25 mouse cellular contexts compared by ENCODE assay signal in the genomic region with DNA sequence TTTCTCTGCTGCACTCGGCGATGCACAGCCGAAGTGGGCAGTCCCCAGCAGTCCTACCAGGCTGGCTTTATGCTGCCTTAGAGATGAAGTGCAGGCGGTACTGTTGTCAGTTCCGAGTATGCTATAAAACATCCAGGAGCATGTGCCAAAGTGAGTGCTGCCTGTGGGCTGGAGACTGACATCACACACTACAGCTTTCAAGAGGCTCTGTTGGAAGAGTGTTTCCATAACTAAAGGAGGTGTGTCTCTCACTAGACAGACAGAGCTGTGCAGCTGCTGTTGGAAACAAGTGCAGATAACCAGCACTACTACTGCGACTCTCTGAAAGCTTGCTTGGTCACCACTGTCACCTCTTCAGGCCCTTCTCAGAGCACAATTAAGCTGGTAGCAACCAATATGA. TPM values are rescaled to one million over a fixed set of nuclear protein-coding genes. Genes with fewer than 3 reads are reported as not detected.
A peak's percentile ranks its signal among the peaks of the same experiment; 100 is the strongest.
DNase-seq lines count a peak whose midpoint lies in the region; ATAC-seq and TF ChIP-seq lines count a peak whose summit lies in the region.
"Had no signal": no experiment of that assay in that cellular context is flagged by ENCODE, and none has a peak within 500 bp of the region (broad histone marks: within the 10 kb centered on the region; RNA-seq: fewer than 3 reads in every experiment).

No protein-coding gene starts in this region.

- H3K9ac ChIP-seq in heart, embryonic 11.5 days (ENCODE audit: low read depth, low read length), result no peak overlapping the region
- no peak overlapping the region for H3K9ac ChIP-seq in heart, postnatal 0 days (replicated peaks; ENCODE audit: low read depth, low read length)
- H3K9ac ChIP-seq: embryonic facial prominence, embryonic 12.5 days; forebrain, postnatal 0 days; hindbrain, embryonic 13.5 days; kidney, embryonic 15.5 days; limb, embryonic 13.5 days; liver, embryonic 14.5 days had no signal

- H3K4me3 ChIP-seq in heart, embryonic 11.5 days (ENCODE audit: low read depth, low read length), result no peak overlapping the region
- no peak overlapping the region for H3K4me3 ChIP-seq in heart, postnatal 0 days (ENCODE audit: low read depth, low read length)
- no peak overlapping the region for H3K4me3 ChIP-seq in lung, adult 2 months (replicated peaks; ENCODE audit: extremely low read depth, low read depth, low read length)
- H3K4me3 ChIP-seq: embryonic facial prominence, embryonic 12.5 days; hindbrain, embryonic 13.5 days; kidney, embryonic 15.5 days; limb, embryonic 13.5 days had no signal

- H3K4me2 ChIP-seq in heart, embryonic 11.5 days, result no peak overlapping the region
- H3K4me2 ChIP-seq in heart, postnatal 0 days (ENCODE audit: low read depth, low read length), result no peak overlapping the region
- H3K4me2 ChIP-seq: embryonic facial prominence, embryonic 12.5 days; hindbrain, embryonic 13.5 days; kidney, embryonic 15.5 days; limb, embryonic 13.5 days had no signal

- TF ChIP-seq CTCF in heart, postnatal 0 days (IDR thresholded peaks at IDR 0.05; ENCODE audit: low read depth), result no peak
- TF ChIP-seq CTCF in lung, adult 2 months (IDR thresholded peaks at IDR 0.05; ENCODE audit: insufficient read depth, low read length), result no peak

- no peak for DNase-seq in heart, postnatal 14 days
- peak; percentile 24 for DNase-seq in heart, postnatal 0 days (ENCODE audit: low spot score)
- DNase-seq in heart, adult 9 months (ENCODE audit: low spot score in 2 of 2), result no peak
- DNase-seq in lung, postnatal 25 days (ENCODE audit: low spot score), result peak; percentile 45
- DNase-seq in lung, adult 2 months, result no peak
- DNase-seq in lung, postnatal 36 days, result peak; percentile 49
- DNase-seq in cerebellum, adult 9-10 months, result no peak
- DNase-seq: B cell, adult 2 months; cerebellum, adult 18-20 months; cerebellum, postnatal 25 days; forebrain, postnatal 0 days; gastrocnemius, postnatal 14 days; kidney, adult 11 months; kidney, postnatal 36 days; thymus, postnatal 14 days had no signal

- 69% methylated on average over 6 of the region's 6 CpGs for WGBS in heart, embryonic 11.5 days (ENCODE audit: insufficient replicate concordance)
- WGBS in heart, postnatal 0 days, result 40% methylated on average over 6 of the region's 6 CpGs
- WGBS in lung, adult 2 months, result 67% methylated on average over 6 of the region's 6 CpGs

- peaks cover 28% of the 10 kb centered on the region for H3K36me3 ChIP-seq in heart, embryonic 11.5 days (ENCODE audit: control insufficient read depth, insufficient read depth, low read length)
- peaks cover 81% of the 10 kb centered on the region for H3K36me3 ChIP-seq in heart, postnatal 0 days (replicated peaks; ENCODE audit: control insufficient read depth, insufficient read depth, low read length)

- no peaks in the 10 kb centered on the region; the same call in 1 of the 2 replicates for H3K4me1 ChIP-seq in heart, embryonic 11.5 days (ENCODE audit: control insufficient read depth, insufficient read depth, low read length)
- no peaks in the 10 kb centered on the region for H3K4me1 ChIP-seq in heart, postnatal 0 days (ENCODE audit: control insufficient read depth, insufficient read depth)
- H3K4me1 ChIP-seq in lung, adult 2 months (ENCODE audit: control insufficient read depth, insufficient read depth, low read length), result 0 out of 2 replicates have a peak, but pooled peaks cover 5% of the 10 kb centered on the region
- H3K4me1 ChIP-seq: embryonic facial prominence, embryonic 12.5 days; hindbrain, embryonic 13.5 days; limb, embryonic 13.5 days had no signal

- no peak overlapping the region for H3K27ac ChIP-seq in heart, embryonic 11.5 days (ENCODE audit: low read depth, low read length)
- H3K27ac ChIP-seq in heart, postnatal 0 days (ENCODE audit: low read depth), result no peak overlapping the region
- H3K27ac ChIP-seq: embryonic facial prominence, embryonic 12.5 days; hindbrain, embryonic 13.5 days; kidney, embryonic 15.5 days; limb, embryonic 13.5 days; liver, embryonic 14.5 days; macrophage had no signal

- TF ChIP-seq EP300 in heart, postnatal 0 days (IDR thresholded peaks at IDR 0.05; ENCODE audit: low read depth), result no peak

- no peaks in the 10 kb centered on the region for H3K9me3 ChIP-seq in heart, embryonic 11.5 days (replicated peaks; ENCODE audit: control insufficient read depth, low read length)
- H3K9me3 ChIP-seq in heart, postnatal 0 days (replicated peaks; ENCODE audit: control insufficient read depth, low read length), result no peaks in the 10 kb centered on the region
- H3K9me3 ChIP-seq: embryonic facial prominence, embryonic 12.5 days; G1E; hindbrain, embryonic 13.5 days; kidney, embryonic 15.5 days; limb, embryonic 13.5 days had no signal

- TF ChIP-seq POLR2A in lung, adult 2 months (IDR thresholded peaks at IDR 0.05; ENCODE audit: borderline replicate concordance, extremely low read depth, low read depth, low read length), result no peak

- H3K27me3 ChIP-seq in heart, embryonic 11.5 days (ENCODE audit: control insufficient read depth, insufficient read depth, low read length), result no peaks in the 10 kb centered on the region
- H3K27me3 ChIP-seq in heart, postnatal 0 days (ENCODE audit: control insufficient read depth, insufficient read depth, low read length), result no peaks in the 10 kb centered on the region
- H3K27me3 ChIP-seq: CH12.LX; embryonic facial prominence, embryonic 12.5 days; hindbrain, embryonic 13.5 days; kidney, embryonic 15.5 days; limb, embryonic 13.5 days; Patski had no signal

- intact Hi-C loops in heart, postnatal 14 days (cut with DNase I), result no loop called here

- ATAC-seq in heart, embryonic 11.5 days (replicated peaks; ENCODE audit: insufficient number of reproducible peaks, low FRiP score, low TSS enrichment), result 0 out of 2 replicates have a peak, but pooled peaks have one; percentile 39
- ATAC-seq in heart, postnatal 0 days (ENCODE audit: insufficient read depth, low read depth), result peak; percentile 86
- ATAC-seq: forebrain, postnatal 0 days; Patski had no signal

RNA-seq across cellular contexts. Expression of gene Wdr11, which starts 39.8 kb away (rescaled TPM):
- polyA plus RNA-seq in heart, embryonic 11.5 days (2014; fragmentation: Nextera tagmentation; extraction: Ambion mirVana), result 30.5 and 31.4 TPM in 2 replicates
- 10 to 100 TPM; 22.1 to 22.6 TPM for total RNA-seq in heart, postnatal 14 days (2021)
- total RNA-seq in heart, postnatal 0 days (2014; rRNA removed; ENCODE audit: low replicate concordance), result 31.0 and 31.6 TPM in 2 replicates
- 14.8 and 15.0 TPM in 2 replicates for polyA plus RNA-seq in heart, postnatal 0 days (2015; fragmentation: Nextera tagmentation; extraction: Ambion mirVana)
- polyA plus RNA-seq in lung, adult 2 months (2012; rRNA removed), result 16.1 and 28.1 TPM in 2 replicates

Comparison
In these comparisons a context has a peak if more than half of its experiments do, and no peak if none do; other contexts are left out.
1. DNase-seq: peak in heart, postnatal 0 days (single experiment), lung, postnatal 25 days (single experiment) and lung, postnatal 36 days (single experiment); none in heart, postnatal 14 days (0 of 2), heart, adult 9 months (0 of 2), lung, adult 2 months (single experiment) and cerebellum, adult 9-10 months (single experiment).